Mouse (Mus musculus) heart, embryonic 13.5 days (tissue): ENCODE results near the gene Tmem221. TPM values are rescaled to one million over a fixed set of nuclear protein-coding genes. Genes with fewer than 3 reads are reported as not detected.

Source experiments
- ATAC-seq: fragments of 200-750 bp; cut with Nextera tagmentation; 2 replicates; pipeline ENCODE4 v1.8.0; 2017; ENCODE audit warnings: moderate TSS enrichment; ENCODE audit not compliant: insufficient number of reproducible peaks, low FRiP score, low TSS enrichment; ENCODE audit errors: extremely low read depth
- H3K27ac ChIP-seq: fragments of 300-500 bp; sonication (generic); replicated peaks from 2 replicates; pipeline ENCODE4 v1.5.1; 2015; ENCODE audit warnings: moderate library complexity, mild to moderate bottlenecking, inconsistent platforms
- H3K27me3 ChIP-seq: fragments of 300-500 bp; sonication (generic); replicated peaks from 2 replicates; pipeline ENCODE4 v1.6.1; 2015; ENCODE audit warnings: mild to moderate bottlenecking, inconsistent platforms
- H3K36me3 ChIP-seq: fragments of 300-500 bp; sonication (generic); 2 replicates; pipeline ENCODE4 v1.6.1; 2015; ENCODE audit warnings: mild to moderate bottlenecking, inconsistent platforms
- H3K4me1 ChIP-seq: fragments of 300-500 bp; sonication (generic); 2 replicates; pipeline ENCODE4 v1.6.1; 2015; ENCODE audit warnings: inconsistent platforms
- H3K4me2 ChIP-seq: fragments of 300-500 bp; sonication (generic); 2 replicates; pipeline ENCODE4 v1.6.1; 2015; ENCODE audit warnings: inconsistent platforms, mild to moderate bottlenecking, moderate library complexity
- H3K4me3 ChIP-seq: fragments of 300-500 bp; sonication (generic); 2 replicates; pipeline ENCODE4 v1.5.1; 2015; ENCODE audit warnings: moderate library complexity, mild to moderate bottlenecking, inconsistent platforms
- H3K9ac ChIP-seq: fragments of 300-500 bp; sonication (generic); 2 replicates; pipeline ENCODE4 v1.6.1; 2015; ENCODE audit warnings: inconsistent platforms, mild to moderate bottlenecking, moderate library complexity
- H3K9me3 ChIP-seq: fragments of 300-500 bp; sonication (generic); 2 replicates; pipeline ENCODE4 v1.6.1; 2016; ENCODE audit warnings: inconsistent platforms
- WGBS: fragments of 180-500 bp; shearing (Covaris S2); methylation state at CpG from one replicate; pipeline ENCODE4 v1.1.7; 2015; ENCODE audit warnings: mixed read lengths; 5-methylcytosine and 5-hydroxymethylcytosine counted together
- polyA plus RNA-seq: library from polyadenylated mRNA; unstranded; fragments of >200 nt; fragmentation: Nextera tagmentation; extraction: Ambion mirVana; gene quantifications from 2 replicates; pipeline ENCODE4 v1.2.1, GENCODE M21; 2015

Tmem221 gene
- polyA plus RNA-seq, 1 experiment from 2014 or later: 0.41 TPM

- peaks cover 72% of the 10 kb centered on the region for H3K27me3 ChIP-seq
- H3K4me1 ChIP-seq: peaks cover 35% of the 10 kb centered on the region
- 58% methylated on average over 3 of the region's 3 CpGs for WGBS
Observed at GRCm38 (mm10) chr8:71566501-71566900, 7.8 kb upstream of the Tmem221 start, which contains the start of gene Nxnl1. TSS of gene Nxnl1 (minus strand) at chr8:71566601.

DNA sequence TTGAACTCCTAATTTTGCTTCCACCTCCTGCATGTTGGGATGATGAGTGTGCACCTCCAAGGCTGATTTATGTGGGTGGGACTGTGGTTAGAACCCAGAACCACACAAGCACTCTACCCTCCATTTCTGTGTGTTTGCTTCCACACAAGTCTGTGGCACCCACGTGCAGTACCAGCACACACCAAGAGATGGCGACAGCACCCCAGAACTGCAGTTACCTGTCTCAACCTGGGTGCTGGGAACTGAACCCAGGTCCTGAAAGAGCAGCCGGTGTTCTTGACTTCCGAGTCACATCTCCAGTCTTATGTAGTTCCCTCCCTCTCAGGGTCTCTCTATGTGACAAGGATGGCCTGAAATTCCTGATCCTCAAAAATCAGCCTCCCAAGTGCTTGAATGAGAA is 5.3 kb upstream of the Tmem221 start:
- ATAC-seq: no peak
- H3K27ac ChIP-seq: no peak overlapping the region
- peaks cover 21% of the 10 kb centered on the region for H3K4me1 ChIP-seq
- H3K9me3 ChIP-seq: peaks cover 7% of the 10 kb centered on the region; the same call in 1 of the 2 replicates
- no peaks in the 10 kb centered on the region for H3K36me3 ChIP-seq
- H3K9ac ChIP-seq: no peak overlapping the region
- no peak overlapping the region for H3K4me2 ChIP-seq
- no peak overlapping the region for H3K4me3 ChIP-seq
- WGBS: 77% methylated on average over 4 of the region's 4 CpGs
- peaks cover 93% of the 10 kb centered on the region for H3K27me3 ChIP-seq

More at GRCm38 (mm10) chr8:71566501-71566900, 7.8 kb upstream of the Tmem221 start, which contains the start of gene Nxnl1:
- no peaks in the 10 kb centered on the region for H3K36me3 ChIP-seq
- H3K9ac ChIP-seq: no peak within 1 kb of the TSS
- no peak within 1 kb of the TSS for H3K4me3 ChIP-seq
- no peak for ATAC-seq
- H3K9me3 ChIP-seq: peaks cover 7% of the 10 kb centered on the region; the same call in 1 of the 2 replicates
- H3K27ac ChIP-seq: no peak within 1 kb of the TSS
- no peak within 1 kb of the TSS for H3K4me2 ChIP-seq

GRCm38 (mm10) chr8:71562751-71563150 is 4.1 kb upstream of the Tmem221 start:
- ATAC-seq: no peak
- peaks cover 22% of the 10 kb centered on the region for H3K4me1 ChIP-seq
- no peaks in the 10 kb centered on the region for H3K36me3 ChIP-seq
- peak overlapping the region; percentile 40 for H3K4me3 ChIP-seq
- WGBS: 2% methylated on average over 33 of the region's 33 CpGs
- H3K9me3 ChIP-seq: peaks cover 7% of the 10 kb centered on the region; the same call in 1 of the 2 replicates
- peak overlapping the region; percentile 61 for H3K4me2 ChIP-seq
- H3K27me3 ChIP-seq: peaks cover 93% of the 10 kb centered on the region
- no peak overlapping the region for H3K27ac ChIP-seq
- H3K9ac ChIP-seq: peak overlapping the region; percentile 64

DNA sequence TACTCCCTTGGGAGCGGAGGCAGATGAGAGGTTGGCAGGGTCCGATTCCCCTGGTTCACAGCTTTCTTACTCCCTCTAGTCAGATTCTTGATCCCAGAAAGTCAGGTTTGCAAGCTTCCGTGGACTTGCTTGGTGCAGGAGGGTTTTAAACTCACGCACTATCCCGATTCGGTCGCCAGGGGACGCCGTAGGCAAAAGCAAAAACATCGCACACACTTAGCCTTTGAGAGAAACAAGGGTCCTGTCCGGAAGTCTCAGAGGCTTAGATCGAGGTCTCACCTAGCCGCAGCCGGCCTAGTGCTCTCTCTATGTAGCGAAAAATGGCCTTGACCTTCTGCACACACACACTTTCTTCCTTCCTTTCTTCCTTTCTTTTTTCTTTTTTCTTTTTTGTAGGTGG is 2.7 kb upstream of the Tmem221 start:
- ATAC-seq: no peak
- Histone ChIP-seq H3K4me3 (no peak overlapping the region), H3K27me3 (peaks cover 96% of the 10 kb centered on the region), H3K4me2 (no peak overlapping the region), H3K9me3 (peaks cover 7% of the 10 kb centered on the region; the same call in 1 of the 2 replicates), H3K36me3 (no peaks in the 10 kb centered on the region), H3K27ac (no peak overlapping the region), H3K9ac (no peak overlapping the region), H3K4me1 (peaks cover 22% of the 10 kb centered on the region)
- 3% methylated on average over 15 of the region's 15 CpGs for WGBS

- no peaks in the 10 kb centered on the region for H3K36me3 ChIP-seq
- H3K9me3 ChIP-seq: peaks cover 7% of the 10 kb centered on the region; the same call in 1 of the 2 replicates
- H3K9ac ChIP-seq: no peak overlapping the region
- no peak overlapping the region for H3K27ac ChIP-seq
- peaks cover 22% of the 10 kb centered on the region for H3K4me1 ChIP-seq
- no peak for ATAC-seq
- H3K4me3 ChIP-seq: no peak overlapping the region
- peaks cover 96% of the 10 kb centered on the region for H3K27me3 ChIP-seq
- H3K4me2 ChIP-seq: no peak overlapping the region
- 79% methylated on average over 5 of the region's 5 CpGs for WGBS
Observed at GRCm38 (mm10) chr8:71560765-71561164, 2.1 kb upstream of the Tmem221 start.

- peaks cover 97% of the 10 kb centered on the region for H3K27me3 ChIP-seq
- H3K9ac ChIP-seq: no peak overlapping the region
- ATAC-seq: no peak
- no peak overlapping the region for H3K4me2 ChIP-seq
- H3K27ac ChIP-seq: no peak overlapping the region
- peaks cover 7% of the 10 kb centered on the region; the same call in 1 of the 2 replicates for H3K9me3 ChIP-seq
- no peaks in the 10 kb centered on the region for H3K36me3 ChIP-seq
- H3K4me1 ChIP-seq: peaks cover 22% of the 10 kb centered on the region
- H3K4me3 ChIP-seq: no peak overlapping the region
- 64% methylated on average over 3 of the region's 3 CpGs for WGBS
Observed at GRCm38 (mm10) chr8:71560071-71560470, 1.4 kb upstream of the Tmem221 start.

DNA sequence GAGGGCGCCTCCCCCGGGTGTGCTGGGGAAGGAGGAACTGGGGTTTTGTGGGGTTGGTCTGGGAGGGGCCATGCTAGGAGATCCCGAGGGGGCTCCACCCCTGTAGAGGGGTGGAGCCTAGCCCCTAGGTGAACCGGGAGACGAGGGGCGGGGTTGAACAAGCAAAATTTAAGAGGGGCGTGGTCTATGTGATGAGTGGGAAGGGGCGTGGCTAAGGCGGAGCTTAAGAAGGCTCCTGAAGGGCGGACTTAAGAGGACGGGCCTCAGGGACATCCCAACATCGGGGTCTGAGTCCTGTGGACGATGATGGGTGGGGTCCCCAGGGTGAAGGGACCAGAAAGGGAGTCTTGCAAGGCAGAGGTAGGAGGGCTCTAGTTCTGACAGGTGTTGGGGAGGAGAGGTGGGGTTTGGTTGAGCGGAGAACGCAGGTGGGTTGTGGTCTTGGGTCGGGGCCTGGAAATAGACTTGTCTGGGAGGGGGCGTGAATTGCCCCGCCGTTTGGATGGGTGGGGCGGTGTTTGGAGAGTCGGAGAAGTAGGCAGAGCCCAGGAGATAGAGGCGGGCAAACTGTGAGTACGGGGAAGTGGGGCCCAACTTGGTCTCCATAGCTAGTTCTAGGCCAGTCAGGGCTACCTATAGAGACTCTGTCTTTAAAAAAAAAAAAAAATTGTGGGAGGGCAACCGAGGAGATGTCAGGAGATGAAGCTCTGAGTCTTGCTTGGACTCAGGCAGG is 453 bp upstream of the Tmem221 start:
- Histone ChIP-seq H3K27ac (no peak overlapping the region), H3K36me3 (no peaks in the 10 kb centered on the region), H3K9ac (peak overlapping the region; percentile 64), H3K4me3 (peak overlapping the region; percentile 49), H3K4me2 (peak overlapping the region; percentile 70), H3K27me3 (peaks cover 88% of the 10 kb centered on the region), H3K9me3 (peaks cover 3% of the 10 kb centered on the region; the same call in 1 of the 2 replicates), H3K4me1 (peaks cover 25% of the 10 kb centered on the region)
- WGBS: 5% methylated on average over 24 of the region's 24 CpGs
- peak; percentile 66; the same call in 1 of the 2 replicates for ATAC-seq

- no peak overlapping the region for H3K4me3 ChIP-seq
- no peaks in the 10 kb centered on the region for H3K9me3 ChIP-seq
- no peak for ATAC-seq
- H3K4me2 ChIP-seq: no peak overlapping the region
- no peaks in the 10 kb centered on the region for H3K36me3 ChIP-seq
- peaks cover 44% of the 10 kb centered on the region for H3K27me3 ChIP-seq
- 0 out of 2 replicates have a peak overlapping the region, but pooled peaks have one; percentile 12 for H3K27ac ChIP-seq
- WGBS: 69% methylated on average over 2 of the region's 2 CpGs
- no peak overlapping the region for H3K9ac ChIP-seq
- peaks cover 24% of the 10 kb centered on the region for H3K4me1 ChIP-seq
Observed at GRCm38 (mm10) chr8:71554644-71555043, 4.0 kb downstream of the Tmem221 start.

GRCm38 (mm10) chr8:71554001-71554400 is 4.7 kb downstream of the Tmem221 start:
- H3K4me1 ChIP-seq: peaks cover 21% of the 10 kb centered on the region
- ATAC-seq: no peak
- no peak overlapping the region for H3K4me2 ChIP-seq
- peaks cover 37% of the 10 kb centered on the region for H3K27me3 ChIP-seq
- 0 out of 2 replicates have a peak overlapping the region, but pooled peaks have one; percentile 12 for H3K27ac ChIP-seq
- H3K4me3 ChIP-seq: no peak overlapping the region
- no peak overlapping the region for H3K9ac ChIP-seq
- 0 out of 2 replicates have a peak, but pooled peaks cover 4% of the 10 kb centered on the region for H3K36me3 ChIP-seq
- 61% methylated on average over 6 of the region's 6 CpGs for WGBS
- H3K9me3 ChIP-seq: no peaks in the 10 kb centered on the region

DNA sequence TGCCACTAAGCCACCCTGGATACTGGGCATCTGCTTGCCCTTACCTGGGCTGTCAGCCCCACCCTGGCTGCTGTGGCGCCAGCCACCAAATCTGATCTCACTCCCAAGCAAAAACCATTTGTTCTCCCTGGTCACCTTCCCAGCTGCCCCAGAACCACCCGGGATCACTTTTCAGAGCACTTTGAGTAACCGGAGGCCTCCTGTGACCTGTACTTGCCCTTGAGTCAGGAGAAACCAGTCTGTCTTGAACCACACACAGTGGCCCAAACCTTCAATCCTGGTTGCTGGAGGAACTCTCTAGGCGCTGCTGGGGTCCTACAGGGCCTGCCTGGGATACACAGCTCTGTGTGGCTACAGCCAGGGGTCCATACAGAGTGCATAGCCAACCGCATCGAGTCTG is 5.9 kb downstream of the Tmem221 start:
- no peak for ATAC-seq
- Histone ChIP-seq H3K4me2 (no peak overlapping the region), H3K27me3 (peaks cover 25% of the 10 kb centered on the region), H3K4me1 (peaks cover 12% of the 10 kb centered on the region; the same call in 1 of the 2 replicates), H3K36me3 (peaks cover 15% of the 10 kb centered on the region), H3K9ac (no peak overlapping the region), H3K9me3 (no peaks in the 10 kb centered on the region), H3K4me3 (no peak overlapping the region), H3K27ac (no peak overlapping the region)
- WGBS: 57% methylated on average over 6 of the region's 6 CpGs

DNA sequence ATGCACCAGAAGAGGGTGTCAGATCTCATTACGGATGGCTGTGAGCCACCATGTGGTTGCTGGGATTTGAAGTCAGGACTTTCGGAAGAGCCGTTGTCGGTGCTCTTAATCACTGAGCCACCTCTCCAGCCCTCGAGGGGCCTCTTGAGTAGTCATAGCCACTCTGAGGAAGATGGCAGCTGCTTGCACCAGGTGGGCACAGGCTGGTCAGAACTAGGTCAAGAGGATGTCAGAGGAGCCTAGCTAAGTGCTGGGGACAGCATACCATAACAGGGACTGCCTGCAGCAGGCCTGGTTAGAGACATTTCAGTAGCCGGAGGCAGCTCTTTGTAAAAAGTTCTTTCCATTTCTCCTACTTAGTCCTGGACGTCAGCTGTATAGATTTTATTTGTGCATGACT is 7.9 kb downstream of the Tmem221 start:
- WGBS: 62% methylated on average over 7 of the region's 7 CpGs
- H3K36me3 ChIP-seq: peaks cover 34% of the 10 kb centered on the region
- peaks cover 5% of the 10 kb centered on the region for H3K27me3 ChIP-seq
- no peaks in the 10 kb centered on the region for H3K9me3 ChIP-seq
- no peak overlapping the region for H3K4me3 ChIP-seq
- no peak overlapping the region for H3K4me2 ChIP-seq
- H3K27ac ChIP-seq: no peak overlapping the region
- peaks cover 12% of the 10 kb centered on the region; the same call in 1 of the 2 replicates for H3K4me1 ChIP-seq
- no peak for ATAC-seq
- H3K9ac ChIP-seq: no peak overlapping the region
